Mouse (Mus musculus) lung, postnatal 0 days (tissue): ENCODE measurements at regions not wholly inside any gene's neighbourhood (a gene's known extent, or its start where the extent isn't known, plus 50 kb on each side); places are given as distances from the start of the nearest gene placed in this dataset.

Experiments used
- ATAC-seq: fragments of 200-750 bp; cut with Nextera tagmentation; 2 replicates; pipeline ENCODE4 v1.8.0; 2017; ENCODE audit warnings: moderate library complexity
- DNase-seq: peaks from one replicate; pipeline ENCODE4 v3.0.0-alpha.2; 2016; ENCODE audit warnings: low spot score
- H3K27ac ChIP-seq: fragments of 300-500 bp; sonication (generic); 2 replicates; pipeline ENCODE4 v1.5.1; 2014; ENCODE audit warnings: antibody characterized with exemption, mild to moderate bottlenecking, low read length, mixed read lengths
- H3K27me3 ChIP-seq: fragments of 300-500 bp; sonication (generic); replicated peaks from 2 replicates; pipeline ENCODE4 v1.6.1; 2014; ENCODE audit warnings: low read length, mixed read lengths; ENCODE audit not compliant: insufficient read depth
- H3K36me3 ChIP-seq: fragments of 300-500 bp; sonication (generic); 2 replicates; pipeline ENCODE4 v1.6.1; 2014; ENCODE audit warnings: low read length, mixed read lengths; ENCODE audit not compliant: insufficient read depth
- H3K4me1 ChIP-seq: fragments of 300-500 bp; sonication (generic); 2 replicates; pipeline ENCODE4 v1.6.1; 2014; ENCODE audit warnings: antibody characterized with exemption, low read depth, low read length, mixed read lengths; ENCODE audit not compliant: insufficient read depth
- H3K4me2 ChIP-seq: fragments of 300-500 bp; sonication (generic); replicated peaks from 2 replicates; pipeline ENCODE4 v1.6.1; 2014; ENCODE audit warnings: low read depth, mild to moderate bottlenecking, low read length, moderate library complexity, mixed read lengths
- H3K4me3 ChIP-seq: fragments of 300-500 bp; sonication (generic); 2 replicates; pipeline ENCODE4 v1.5.1; 2014; ENCODE audit warnings: low read depth, low read length
- H3K9ac ChIP-seq: fragments of 300-500 bp; sonication (generic); replicated peaks from 2 replicates; pipeline ENCODE4 v1.6.1; 2014; ENCODE audit warnings: low read depth, mild to moderate bottlenecking
- H3K9me3 ChIP-seq: fragments of 300-500 bp; sonication (generic); 2 replicates; pipeline ENCODE4 v1.6.1; 2016; ENCODE audit warnings: low read length, mixed read lengths
- CTCF ChIP-seq: IDR thresholded peaks from 2 replicates; pipeline ENCODE4 v1.5.1; 2016; ENCODE audit warnings: antibody characterized with exemption, mild to moderate bottlenecking
- EP300 ChIP-seq: IDR thresholded peaks from 2 replicates; pipeline ENCODE4 v1.6.1; 2016; ENCODE audit warnings: antibody characterized with exemption, mild to moderate bottlenecking, control low read depth
- WGBS: fragments of 180-500 bp; shearing (Covaris S2); extraction: QIAGEN DNeasy Blood & Tissue Kit; methylation state at CpG from one replicate; pipeline ENCODE4 v1.1.7; 2014; 5-methylcytosine and 5-hydroxymethylcytosine counted together

DNA sequence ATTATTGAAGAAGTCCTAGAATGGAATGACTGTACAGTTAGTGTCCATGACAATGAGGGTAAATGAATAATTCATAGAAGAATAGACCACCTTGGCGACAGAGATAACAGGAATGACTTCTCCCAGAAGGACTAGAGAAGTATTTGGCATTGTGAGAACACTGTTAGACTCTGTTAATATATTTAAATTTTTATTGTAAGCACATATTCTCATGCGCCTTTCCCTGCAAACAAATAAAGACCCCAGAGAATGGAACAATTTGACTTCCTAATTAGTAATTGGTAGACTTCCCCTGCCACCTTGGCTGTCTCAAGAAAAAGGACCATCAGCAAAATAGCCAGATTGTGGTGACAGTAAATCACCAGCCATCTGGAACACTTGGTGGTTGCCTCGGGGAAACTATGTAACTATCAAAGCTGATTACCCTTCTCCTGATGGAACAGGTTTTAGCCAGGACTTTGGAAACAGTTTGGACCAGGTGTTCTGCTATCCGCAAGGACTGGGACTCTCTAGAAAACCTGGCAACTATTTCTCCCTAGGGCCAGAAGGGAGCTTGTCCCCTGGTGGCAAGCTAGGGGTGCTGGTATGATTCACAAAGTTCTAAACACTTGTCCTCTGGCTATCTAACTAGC, 261.9 kb downstream of the Myh15 start:
- ATAC-seq: no peak
- Histone ChIP-seq H3K4me2 (no peak overlapping the region), H3K9me3 (no peaks in the 10 kb centered on the region), H3K4me3 (no peak overlapping the region), H3K4me1 (no peaks in the 10 kb centered on the region), H3K27ac (no peak overlapping the region), H3K9ac (no peak overlapping the region), H3K36me3 (no peaks in the 10 kb centered on the region), H3K27me3 (no peaks in the 10 kb centered on the region)
- TF ChIP-seq CTCF (no peak), EP300 (no peak)
- 76% methylated on average over 4 of the region's 4 CpGs for WGBS
- no peak for DNase-seq

DNA sequence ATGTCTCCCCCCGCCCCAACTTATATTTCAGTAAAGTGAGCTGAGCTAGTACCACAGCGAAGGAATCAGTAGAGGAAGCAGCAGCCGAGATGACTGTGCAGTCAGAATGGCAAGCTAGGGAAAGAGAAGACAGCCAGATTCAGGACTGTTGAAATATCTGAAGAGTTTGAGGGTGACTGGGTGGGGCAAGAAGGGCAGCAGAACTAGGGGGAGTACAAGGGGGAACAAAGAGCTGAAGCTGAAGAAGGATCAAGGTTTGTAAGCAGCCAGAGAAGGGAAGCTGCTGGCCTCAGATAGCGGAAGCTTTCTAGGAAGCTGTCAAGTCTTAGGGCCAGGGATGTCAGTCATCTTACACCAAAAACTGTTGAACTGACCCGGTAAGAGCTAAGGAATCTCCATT, 262.5 kb downstream of the Myh15 start:
- H3K27ac ChIP-seq: no peak overlapping the region
- WGBS: 73% methylated on average over 5 of the region's 5 CpGs
- TF ChIP-seq EP300 (no peak), CTCF (no peak)
- H3K27me3 ChIP-seq: no peaks in the 10 kb centered on the region
- H3K9me3 ChIP-seq: no peaks in the 10 kb centered on the region
- no peaks in the 10 kb centered on the region for H3K36me3 ChIP-seq
- ATAC-seq (no peak), DNase-seq (no peak)
- no peak overlapping the region for H3K9ac ChIP-seq
- H3K4me2 ChIP-seq: no peak overlapping the region
- no peaks in the 10 kb centered on the region for H3K4me1 ChIP-seq
- no peak overlapping the region for H3K4me3 ChIP-seq

DNA sequence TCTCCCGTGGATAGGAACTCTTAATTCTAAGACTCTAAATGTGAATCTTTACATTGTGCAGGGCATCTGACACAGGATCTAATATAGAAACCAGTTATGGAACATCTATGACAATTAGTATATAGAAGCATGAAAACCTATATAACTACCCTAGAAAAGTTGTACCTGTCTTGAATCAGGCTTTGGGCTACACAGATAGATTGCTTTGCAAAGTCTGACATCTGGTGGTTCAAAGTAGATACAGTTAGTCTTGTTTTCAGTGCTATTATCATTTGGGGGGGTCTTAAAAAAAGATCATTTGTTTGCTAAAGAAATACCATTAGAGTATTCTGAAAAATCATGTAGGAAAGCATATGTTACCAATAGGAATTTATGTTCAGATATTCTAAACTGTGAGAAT, 264.7 kb downstream of the Myh15 start:
- no peak overlapping the region for H3K4me3 ChIP-seq
- H3K27ac ChIP-seq: no peak overlapping the region
- 78% methylated on average over 1 of the region's 1 CpGs for WGBS
- DNase-seq: no peak
- no peaks in the 10 kb centered on the region for H3K27me3 ChIP-seq
- no peaks in the 10 kb centered on the region for H3K36me3 ChIP-seq
- H3K4me2 ChIP-seq: no peak overlapping the region
- no peak for ATAC-seq
- TF ChIP-seq CTCF (peak; percentile 43), EP300 (no peak)
- H3K9me3 ChIP-seq: no peaks in the 10 kb centered on the region
- H3K4me1 ChIP-seq: no peaks in the 10 kb centered on the region
- no peak overlapping the region for H3K9ac ChIP-seq

DNA sequence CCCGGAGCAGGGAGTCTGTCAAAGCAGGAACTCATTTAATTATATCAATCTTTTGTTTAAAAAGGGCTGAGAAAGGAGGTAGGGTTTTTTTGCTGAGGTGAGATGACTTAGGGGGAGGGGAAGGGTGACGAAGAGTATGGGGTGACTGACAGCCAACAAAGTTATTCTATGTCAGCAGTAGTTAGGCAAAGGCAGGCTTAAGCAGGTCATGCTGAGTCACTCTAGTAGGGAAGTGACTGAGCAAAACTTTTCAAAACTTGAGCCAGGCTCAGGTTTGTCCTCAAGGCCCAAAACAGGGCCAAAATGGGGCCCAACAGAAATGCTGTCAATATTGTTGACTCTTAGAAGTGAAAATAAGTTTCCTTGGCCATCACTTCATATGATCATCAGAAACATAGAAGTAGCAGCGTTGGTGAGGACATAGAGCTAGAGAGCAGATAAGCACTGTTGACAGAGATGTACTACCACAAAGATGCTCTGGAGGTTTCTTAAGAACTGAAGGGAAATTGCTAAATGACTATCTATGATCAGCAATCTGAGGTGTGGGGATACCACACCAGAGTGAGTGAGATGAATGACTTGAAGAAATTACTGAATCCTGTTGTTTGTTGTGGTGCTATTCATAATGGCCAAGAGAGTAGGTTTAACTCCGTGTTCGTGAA, 273.6 kb downstream of the Myh15 start:
- DNase-seq (no peak), ATAC-seq (no peak)
- Histone ChIP-seq H3K36me3 (no peaks in the 10 kb centered on the region), H3K4me2 (no peak overlapping the region), H3K27me3 (no peaks in the 10 kb centered on the region), H3K4me3 (no peak overlapping the region), H3K9ac (no peak overlapping the region), H3K27ac (no peak overlapping the region), H3K9me3 (no peaks in the 10 kb centered on the region), H3K4me1 (no peaks in the 10 kb centered on the region)
- 75% methylated on average over 5 of the region's 5 CpGs for WGBS
- TF ChIP-seq CTCF (no peak), EP300 (no peak)

DNA sequence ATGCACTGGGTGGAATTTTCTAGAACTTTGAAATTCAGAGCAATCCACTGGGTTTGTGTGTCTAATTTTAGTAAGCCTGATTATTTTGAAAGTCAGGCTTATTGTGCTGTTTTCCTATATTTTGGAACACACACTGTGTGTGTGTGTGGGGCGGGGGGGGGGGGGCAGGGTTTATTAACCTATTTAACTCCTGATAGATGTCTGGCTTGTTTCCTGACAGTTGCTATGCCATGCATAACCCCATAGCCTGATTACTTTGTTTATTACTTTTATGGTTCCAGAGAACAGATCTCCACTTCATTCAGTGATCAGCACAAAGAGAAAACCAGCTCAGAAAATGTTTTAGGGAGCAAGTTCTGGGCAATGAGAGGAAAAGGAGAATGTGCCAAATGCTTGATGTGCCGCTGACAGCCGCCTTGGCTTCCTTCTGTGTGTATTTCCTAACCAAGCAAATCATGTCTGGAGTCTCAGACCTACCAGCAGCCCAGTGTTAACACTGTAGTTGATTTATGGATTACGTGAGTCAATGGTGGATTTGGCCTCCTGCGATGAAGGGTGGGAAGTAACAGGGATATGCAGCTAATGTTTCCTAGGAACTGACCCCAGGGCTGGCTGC, 274.9 kb downstream of the Myh15 start:
- Histone ChIP-seq H3K27me3 (no peaks in the 10 kb centered on the region), H3K9me3 (no peaks in the 10 kb centered on the region), H3K27ac (no peak overlapping the region), H3K4me1 (no peaks in the 10 kb centered on the region), H3K4me3 (no peak overlapping the region), H3K36me3 (no peaks in the 10 kb centered on the region), H3K4me2 (no peak overlapping the region), H3K9ac (no peak overlapping the region)
- no peak for TF ChIP-seq CTCF
- no peak for TF ChIP-seq EP300
- 57% methylated on average over 5 of the region's 5 CpGs for WGBS
- peak; percentile 75 for ATAC-seq
- DNase-seq: peak; percentile 59

DNA sequence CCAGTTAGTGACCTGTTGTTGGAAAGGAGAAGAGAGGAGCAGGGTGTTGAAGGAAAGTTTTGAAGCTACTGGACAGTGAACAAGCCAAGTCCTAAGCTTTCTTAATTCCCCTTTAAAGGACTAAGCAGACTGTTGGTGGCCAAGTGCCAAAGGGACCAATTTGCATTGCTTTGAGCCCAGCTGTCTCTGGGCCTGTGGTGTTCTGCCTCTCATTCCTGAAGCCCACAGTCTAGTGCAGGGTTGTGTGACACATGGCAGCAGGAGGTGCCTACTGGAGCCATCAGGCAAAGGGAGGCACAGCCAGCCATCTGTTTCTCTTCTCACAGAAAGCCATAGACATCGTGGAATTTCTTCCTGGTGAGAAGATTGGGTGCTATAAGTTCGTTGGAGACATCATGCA, 278.6 kb downstream of the Myh15 start:
- no peak overlapping the region for H3K4me3 ChIP-seq

More for the DNA sequence above, 278.6 kb downstream of the Myh15 start:
- H3K4me1 ChIP-seq: no peaks in the 10 kb centered on the region
- TF ChIP-seq EP300: no peak
- no peak for TF ChIP-seq CTCF
- H3K27me3 ChIP-seq: no peaks in the 10 kb centered on the region
- H3K36me3 ChIP-seq: no peaks in the 10 kb centered on the region
- H3K9me3 ChIP-seq: no peaks in the 10 kb centered on the region
- WGBS: 27% methylated on average over 2 of the region's 2 CpGs
- no peak; the same call in 1 of the 2 replicates for ATAC-seq
- DNase-seq: peak; percentile 7
- H3K9ac ChIP-seq: no peak overlapping the region
- no peak overlapping the region for H3K4me2 ChIP-seq
- H3K27ac ChIP-seq: no peak overlapping the region
